Mouse (Mus musculus) cerebellum, adult 9-10 months (tissue): Measurements from ENCODE around the gene Ramp1.

ENCODE experiments used
- DNase-seq: peaks from one replicate; pipeline ENCODE4 v3.0.0; 2022

Gene Ramp1

GRCm38 (mm10) chr1:91179533-91180173 is at the start of gene Ramp1:
TSS of gene Ramp1 (plus strand) at chr1:91179822.
- no peak for DNase-seq

GRCm38 (mm10) chr1:91137036-91137435 is 42.6 kb upstream of the Ramp1 start:
- no peak for DNase-seq

- no peak for DNase-seq
Observed at GRCm38 (mm10) chr1:91144813-91145212, 34.8 kb upstream of the Ramp1 start, which contains the start of gene Rbm44. TSS of gene Rbm44 (plus strand) at chr1:91145089.

- DNase-seq = no peak
Observed at GRCm38 (mm10) chr1:91151509-91151908, 28.1 kb upstream of the Ramp1 start.

- no peak for DNase-seq
Observed at GRCm38 (mm10) chr1:91166798-91167197, 12.8 kb upstream of the Ramp1 start.

GRCm38 (mm10) chr1:91169157-91169556 is 10.5 kb upstream of the Ramp1 start:
- DNase-seq = no peak

- DNase-seq = no peak
Observed at GRCm38 (mm10) chr1:91174796-91175195, 4.8 kb upstream of the Ramp1 start.

GRCm38 (mm10) chr1:91176026-91176425 is 3.6 kb upstream of the Ramp1 start:
- no peak for DNase-seq

GRCm38 (mm10) chr1:91176871-91177270 is 2.8 kb upstream of the Ramp1 start:
- DNase-seq = no peak

- peak; percentile 23 for DNase-seq
Observed at GRCm38 (mm10) chr1:91179086-91179485, 536 bp upstream of the Ramp1 start.

- no peak for DNase-seq
Observed at GRCm38 (mm10) chr1:91180174-91180565, 548 bp downstream of the Ramp1 start.

- no peak for DNase-seq
Observed at GRCm38 (mm10) chr1:91180723-91181122, 1.1 kb downstream of the Ramp1 start.

GRCm38 (mm10) chr1:91181261-91181660 is 1.6 kb downstream of the Ramp1 start:
- no peak for DNase-seq

GRCm38 (mm10) chr1:91181784-91182450 is 2.3 kb downstream of the Ramp1 start:
- DNase-seq = no peak

GRCm38 (mm10) chr1:91183305-91183704 is 3.7 kb downstream of the Ramp1 start:
- DNase-seq = no peak

- no peak for DNase-seq
Observed at GRCm38 (mm10) chr1:91186677-91187076, 7.1 kb downstream of the Ramp1 start.

- DNase-seq = no peak
Observed at GRCm38 (mm10) chr1:91187315-91187714, 7.7 kb downstream of the Ramp1 start.

- no peak for DNase-seq
Observed at GRCm38 (mm10) chr1:91187786-91188640, 8.4 kb downstream of the Ramp1 start.

GRCm38 (mm10) chr1:91188851-91189460 is 9.3 kb downstream of the Ramp1 start:
- DNase-seq = no peak

- no peak for DNase-seq
Observed at GRCm38 (mm10) chr1:91192184-91192583, 12.6 kb downstream of the Ramp1 start.

- no peak for DNase-seq
Observed at GRCm38 (mm10) chr1:91193242-91193641, 13.6 kb downstream of the Ramp1 start.

- DNase-seq = no peak
Observed at GRCm38 (mm10) chr1:91193680-91194079, 14.1 kb downstream of the Ramp1 start.

- DNase-seq = no peak
Observed at GRCm38 (mm10) chr1:91199793-91200192, 20.2 kb downstream of the Ramp1 start.
